Mouse (Mus musculus): ENCODE measurements around the gene Ddr2. TPM values are rescaled to one million over a fixed set of nuclear protein-coding genes. Genes with fewer than 3 reads are reported as not detected.
A peak's percentile ranks its signal among the peaks of the same experiment; 100 is the strongest.
"Not testable (repeated sequence)": the region's sequence is repeated elsewhere in the genome, so short reads cannot be mapped to it uniquely, and the experiment has no call there.

The Ddr2 gene
- polyA plus RNA-seq, 1 experiment from 2014 or later = 89.0 TPM

DNA sequence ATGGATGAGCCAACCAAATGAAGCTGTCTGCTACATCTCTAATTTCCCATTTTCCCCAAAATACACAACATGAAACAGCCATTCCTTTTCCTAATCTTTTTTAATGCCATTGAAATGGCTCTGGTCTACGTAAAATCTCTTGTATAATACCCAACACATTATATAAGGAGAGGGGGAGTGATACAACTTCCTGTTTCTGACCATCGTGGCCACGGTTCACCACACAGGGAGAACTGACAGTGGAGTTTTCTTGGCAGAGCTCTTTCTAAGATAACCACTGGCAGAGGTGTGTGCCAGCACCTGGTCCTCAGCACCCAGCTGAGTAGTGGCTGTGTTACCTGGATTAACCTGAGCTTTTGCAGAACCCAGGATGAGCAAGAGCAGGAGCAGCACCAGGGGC, 75.0 kb downstream of the Ddr2 start:
- WGBS = 79% methylated on average over 3 of the region's 3 CpGs
- 0 out of 2 replicates have a peak, but pooled peaks cover 3% of the 10 kb centered on the region for H3K36me3 ChIP-seq
- no peak overlapping the region for H3K9ac ChIP-seq
- H3K4me2 ChIP-seq (replicated peaks) = no peak overlapping the region
- H3K27me3 ChIP-seq = no peaks in the 10 kb centered on the region
- no peak overlapping the region for H3K4me3 ChIP-seq (replicated peaks)
- ATAC-seq (ENCODE audit: insufficient number of reproducible peaks, low FRiP score, low TSS enrichment, low read depth) = no peak
- no peaks in the 10 kb centered on the region for H3K9me3 ChIP-seq (replicated peaks)
- H3K27ac ChIP-seq (replicated peaks) = no peak overlapping the region
- H3K4me1 ChIP-seq = no peaks in the 10 kb centered on the region

DNA sequence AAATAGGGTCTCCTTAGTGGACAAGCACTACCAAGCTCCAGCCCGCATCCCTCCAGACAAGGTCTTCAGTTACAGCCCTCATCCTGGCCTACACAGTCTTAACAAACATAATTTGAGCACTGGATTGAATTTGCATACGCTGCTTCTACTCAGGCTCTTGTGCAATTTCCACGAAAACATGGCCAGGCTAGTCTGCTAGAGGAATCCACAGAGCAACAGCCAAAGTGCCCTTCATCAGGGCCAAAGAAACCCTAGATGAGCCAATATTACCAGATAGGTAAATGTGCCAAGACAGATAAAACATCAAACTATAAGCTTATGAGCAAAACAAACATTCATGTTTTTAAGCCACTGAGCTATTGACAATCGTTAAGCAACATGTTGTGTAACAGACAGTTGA, 75.6 kb downstream of the Ddr2 start:
- Histone ChIP-seq H3K4me1 (no peaks in the 10 kb centered on the region), H3K4me3 (replicated peaks) (no peak overlapping the region), H3K4me2 (replicated peaks) (no peak overlapping the region), H3K9ac (no peak overlapping the region), H3K27ac (replicated peaks) (no peak overlapping the region), H3K36me3 (0 out of 2 replicates have a peak, but pooled peaks cover 3% of the 10 kb centered on the region), H3K9me3 (replicated peaks) (no peaks in the 10 kb centered on the region), H3K27me3 (no peaks in the 10 kb centered on the region)
- 85% methylated on average over 4 of the region's 4 CpGs for WGBS
- no peak for ATAC-seq (ENCODE audit: insufficient number of reproducible peaks, low FRiP score, low TSS enrichment, low read depth)

DNA sequence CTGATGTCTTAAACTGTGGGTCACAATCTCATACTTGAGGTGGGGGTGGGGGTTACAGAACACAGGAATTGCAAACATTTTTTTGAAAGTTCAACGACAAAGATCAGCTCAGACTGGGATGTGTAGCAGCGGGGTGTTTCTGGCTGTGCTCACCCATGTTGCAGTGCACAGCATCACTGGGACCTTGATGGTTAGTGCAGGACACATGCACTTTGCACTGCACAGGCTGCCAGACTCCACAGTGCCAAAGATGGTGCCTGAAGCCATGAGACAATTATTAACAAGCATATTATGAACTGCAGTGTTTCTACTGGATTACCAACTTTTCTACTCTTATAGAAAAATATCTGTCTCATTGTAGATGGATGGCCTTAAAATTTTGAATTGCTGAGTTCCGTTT, 78.9 kb downstream of the Ddr2 start:
- no peaks in the 10 kb centered on the region for H3K9me3 ChIP-seq (replicated peaks)
- 89% methylated on average over 3 of the region's 3 CpGs for WGBS

DNA sequence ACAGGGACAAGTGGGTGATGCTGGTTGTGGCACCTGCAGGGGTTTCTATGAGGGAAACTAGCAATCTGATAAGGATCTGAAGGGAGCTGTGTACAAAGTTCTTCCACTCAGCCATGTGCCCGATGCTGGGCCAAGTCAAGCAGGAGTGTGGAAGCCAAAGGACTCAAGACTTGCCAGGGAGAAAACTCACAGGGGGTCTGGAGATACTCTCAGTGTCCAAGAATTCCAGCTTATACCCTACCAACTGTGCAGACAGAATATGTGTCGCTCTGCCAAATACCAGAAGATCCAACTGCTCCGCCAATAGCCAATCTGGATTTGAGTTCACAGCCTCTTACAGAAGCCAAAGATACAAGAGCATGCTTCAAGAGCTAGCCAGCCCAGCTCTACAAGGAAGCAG, 95.8 kb downstream of the Ddr2 start:
- WGBS = 83% methylated on average over 3 of the region's 3 CpGs
- H3K27me3 ChIP-seq = no peaks in the 10 kb centered on the region
- peak; percentile 34; the same call in 1 of the 2 replicates for ATAC-seq (ENCODE audit: insufficient number of reproducible peaks, low FRiP score, low TSS enrichment, low read depth)
- no peak overlapping the region for H3K4me3 ChIP-seq (replicated peaks)
- no peaks in the 10 kb centered on the region for H3K4me1 ChIP-seq
- H3K4me2 ChIP-seq (replicated peaks) = no peak overlapping the region
- peaks cover 36% of the 10 kb centered on the region for H3K9me3 ChIP-seq (replicated peaks)
- H3K27ac ChIP-seq (replicated peaks) = no peak overlapping the region
- no peak overlapping the region for H3K9ac ChIP-seq
- H3K36me3 ChIP-seq = peaks cover 32% of the 10 kb centered on the region

More for the DNA sequence above, 78.9 kb downstream of the Ddr2 start:
- Histone ChIP-seq H3K36me3 (0 out of 2 replicates have a peak, but pooled peaks cover 8% of the 10 kb centered on the region), H3K27me3 (no peaks in the 10 kb centered on the region), H3K27ac (replicated peaks) (no peak overlapping the region), H3K4me1 (no peaks in the 10 kb centered on the region), H3K4me3 (replicated peaks) (no peak overlapping the region), H3K9ac (no peak overlapping the region), H3K4me2 (replicated peaks) (no peak overlapping the region)
- no peak for ATAC-seq (ENCODE audit: insufficient number of reproducible peaks, low FRiP score, low TSS enrichment, low read depth)

DNA sequence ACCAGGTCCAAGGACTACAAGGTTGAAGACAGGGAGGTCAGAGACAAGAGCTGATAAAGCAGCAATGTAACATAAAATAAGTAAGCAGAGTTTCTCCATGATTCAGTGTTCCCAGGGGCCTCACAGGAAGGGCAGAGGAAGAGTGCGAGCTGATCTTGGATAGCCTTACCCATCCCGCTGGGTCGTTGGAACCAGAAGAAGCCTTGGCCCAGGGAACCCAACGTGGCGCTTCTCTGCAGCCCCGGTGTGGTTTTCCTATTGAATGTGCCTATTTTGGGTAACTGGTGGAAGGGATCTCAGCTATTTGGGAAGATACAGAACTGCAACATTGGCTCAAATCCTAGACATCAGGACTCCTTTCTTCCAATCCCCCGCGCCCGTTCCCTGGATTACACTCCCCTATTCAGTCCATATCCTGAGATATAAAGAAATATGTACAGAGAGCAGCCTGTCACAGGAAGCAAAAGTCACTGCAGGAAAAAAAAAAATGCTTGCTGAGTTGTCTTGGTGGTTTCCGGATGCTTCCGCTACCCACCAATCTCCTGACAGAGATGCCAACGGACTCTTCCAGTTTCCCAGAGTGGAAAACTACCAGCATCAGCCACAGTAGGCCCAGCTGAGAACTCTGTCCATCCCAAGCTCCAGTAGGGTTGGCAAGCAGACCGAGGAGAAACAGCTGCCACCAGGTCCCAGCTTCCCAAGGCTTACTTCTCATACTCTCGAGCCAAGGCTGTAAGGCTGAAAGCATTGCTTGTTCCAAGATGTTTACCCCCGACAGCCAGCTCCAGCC, 99.7 kb downstream of the Ddr2 start:
- Histone ChIP-seq H3K27ac (replicated peaks) (0 out of 2 replicates have a peak overlapping the region, but pooled peaks have one; percentile 1), H3K4me2 (replicated peaks) (no peak overlapping the region), H3K4me3 (replicated peaks) (no peak overlapping the region), H3K9me3 (replicated peaks) (no peaks in the 10 kb centered on the region), H3K4me1 (0 out of 2 replicates have a peak, but pooled peaks cover 3% of the 10 kb centered on the region), H3K36me3 (peaks cover under 1% of the 10 kb centered on the region; the same call in 1 of the 2 replicates), H3K9ac (no peak overlapping the region), H3K27me3 (no peaks in the 10 kb centered on the region)
- ATAC-seq (ENCODE audit: insufficient number of reproducible peaks, low FRiP score, low TSS enrichment, low read depth) = no peak
- 88% methylated on average over 15 of the region's 15 CpGs for WGBS

DNA sequence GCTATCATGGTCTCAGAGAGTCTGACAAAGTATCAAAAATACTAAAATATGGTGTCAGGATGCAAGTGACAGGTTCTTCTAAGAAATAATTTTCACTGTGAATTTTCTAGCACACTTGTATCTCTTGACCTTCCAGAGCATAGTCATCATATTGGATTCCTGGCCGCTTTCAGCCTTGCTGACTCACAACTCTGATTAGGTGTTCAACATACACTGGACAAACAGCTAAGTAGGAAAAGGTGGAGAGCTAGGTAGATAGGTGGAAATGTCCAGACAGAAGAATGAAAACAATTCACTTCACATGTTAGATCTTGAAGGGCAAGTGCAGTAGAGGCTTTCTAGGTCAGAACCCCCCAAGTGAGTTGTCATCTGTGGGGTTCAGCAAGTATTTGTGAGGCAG, 101.3 kb downstream of the Ddr2 start:
- no peak overlapping the region for H3K4me2 ChIP-seq (replicated peaks)
- 0 out of 2 replicates have a peak, but pooled peaks cover 3% of the 10 kb centered on the region for H3K4me1 ChIP-seq
- peaks cover 9% of the 10 kb centered on the region for H3K36me3 ChIP-seq
- no peaks in the 10 kb centered on the region for H3K27me3 ChIP-seq
- H3K9me3 ChIP-seq (replicated peaks) = no peaks in the 10 kb centered on the region
- H3K4me3 ChIP-seq (replicated peaks) = no peak overlapping the region
- WGBS = 96% methylated on average over 1 of the region's 1 CpGs
- ATAC-seq (ENCODE audit: insufficient number of reproducible peaks, low FRiP score, low TSS enrichment, low read depth) = no peak
- no peak overlapping the region for H3K27ac ChIP-seq (replicated peaks)
- H3K9ac ChIP-seq = no peak overlapping the region

DNA sequence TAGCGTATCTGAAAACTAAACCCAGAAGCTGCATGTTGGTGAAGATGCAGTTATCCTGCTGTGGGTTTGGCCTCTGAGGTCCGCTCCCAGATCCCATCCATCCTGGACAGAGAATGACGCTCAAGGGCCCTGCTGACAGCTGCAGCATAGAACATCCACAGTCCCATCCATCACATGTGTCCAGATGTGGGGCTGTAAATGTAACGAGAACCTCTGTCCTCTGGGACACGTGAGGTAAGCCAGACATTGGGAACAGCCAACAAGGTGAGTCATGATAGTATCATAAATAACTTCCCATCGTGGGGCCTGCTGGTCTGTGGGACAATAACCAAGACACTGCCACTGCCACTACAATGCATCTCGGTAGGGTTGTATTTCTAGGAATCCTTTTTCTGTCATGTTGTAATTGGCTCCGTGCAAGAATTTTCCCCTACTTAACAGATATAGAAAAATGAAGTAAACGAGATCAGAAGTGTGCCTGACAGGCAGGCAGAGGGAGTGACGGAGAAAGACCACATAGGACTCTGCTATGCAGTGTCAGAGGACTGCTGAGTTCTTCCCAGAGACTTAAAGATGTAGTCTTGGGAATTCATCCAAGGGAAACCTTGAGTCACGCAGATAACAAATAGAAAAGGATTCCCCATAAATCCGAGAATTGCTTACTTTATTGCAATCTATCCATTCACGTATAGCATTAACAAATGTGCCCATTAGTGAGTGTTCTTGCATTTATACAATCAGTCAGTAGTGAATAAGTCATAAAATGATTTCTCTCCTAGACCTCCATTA, 101.9 kb downstream of the Ddr2 start:
- Histone ChIP-seq H3K9ac (no peak overlapping the region), H3K27me3 (no peaks in the 10 kb centered on the region), H3K9me3 (replicated peaks) (no peaks in the 10 kb centered on the region), H3K27ac (replicated peaks) (no peak overlapping the region), H3K36me3 (peaks cover 13% of the 10 kb centered on the region), H3K4me2 (replicated peaks) (no peak overlapping the region), H3K4me1 (0 out of 2 replicates have a peak, but pooled peaks cover 3% of the 10 kb centered on the region), H3K4me3 (replicated peaks) (no peak overlapping the region)
- ATAC-seq (ENCODE audit: insufficient number of reproducible peaks, low FRiP score, low TSS enrichment, low read depth) = no peak
- 87% methylated on average over 13 of the region's 13 CpGs for WGBS

DNA sequence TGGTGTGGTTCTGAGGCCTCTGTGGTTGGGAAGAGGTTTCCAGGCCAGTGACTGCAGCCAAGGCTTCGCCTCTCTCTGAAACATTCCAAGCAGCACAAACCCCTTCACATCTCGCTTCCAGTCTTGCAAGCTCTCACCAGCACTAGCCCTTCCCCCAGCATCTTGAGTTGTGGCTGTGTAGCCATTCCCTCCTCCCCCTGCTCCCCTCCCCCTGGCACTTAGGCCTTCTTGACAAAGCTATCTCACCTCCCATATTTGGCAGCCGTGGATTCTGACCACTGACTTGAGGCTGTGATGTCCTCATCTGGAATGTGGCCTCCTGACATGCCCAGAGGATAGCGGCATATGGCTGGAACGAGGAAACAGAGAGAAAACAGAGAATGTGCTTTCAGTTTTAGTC, 104.0 kb downstream of the Ddr2 start:
- Histone ChIP-seq H3K4me3 (replicated peaks) (no peak overlapping the region), H3K4me2 (replicated peaks) (no peak overlapping the region), H3K27me3 (no peaks in the 10 kb centered on the region), H3K9ac (no peak overlapping the region), H3K9me3 (replicated peaks) (no peaks in the 10 kb centered on the region), H3K36me3 (peaks cover 26% of the 10 kb centered on the region), H3K4me1 (0 out of 2 replicates have a peak, but pooled peaks cover 3% of the 10 kb centered on the region), H3K27ac (replicated peaks) (peak overlapping the region; percentile 22; the same call in 1 of the 2 replicates)
- ATAC-seq (ENCODE audit: insufficient number of reproducible peaks, low FRiP score, low TSS enrichment, low read depth) = no peak
- 55% methylated on average over 5 of the region's 5 CpGs for WGBS

DNA sequence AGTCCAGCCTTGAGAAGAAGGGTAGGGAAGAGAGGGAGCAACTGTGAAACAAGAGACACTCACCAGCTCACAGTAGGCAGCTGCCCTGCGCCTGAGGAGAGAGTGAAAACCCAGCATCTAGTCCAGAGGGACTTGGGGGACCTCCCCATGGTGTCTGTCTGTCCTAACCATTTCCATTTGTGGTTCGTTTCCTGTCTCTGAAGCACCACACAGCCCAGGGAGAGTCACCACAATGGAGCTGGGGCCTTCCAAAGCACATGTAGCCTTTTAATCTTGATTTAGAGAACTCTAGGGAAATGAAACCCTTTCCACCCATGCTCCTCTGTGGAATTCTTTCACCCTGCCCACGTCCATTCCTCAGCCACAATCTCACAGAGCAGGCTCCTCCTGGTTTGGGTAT, 105.3 kb downstream of the Ddr2 start:
- WGBS = 64% methylated on average over 3 of the region's 3 CpGs
- no peak for ATAC-seq (ENCODE audit: insufficient number of reproducible peaks, low FRiP score, low TSS enrichment, low read depth)
- H3K36me3 ChIP-seq = peaks cover 26% of the 10 kb centered on the region
- H3K4me3 ChIP-seq (replicated peaks) = no peak overlapping the region
- no peak overlapping the region for H3K4me2 ChIP-seq (replicated peaks)
- no peak overlapping the region for H3K27ac ChIP-seq (replicated peaks)
- H3K4me1 ChIP-seq = 0 out of 2 replicates have a peak, but pooled peaks cover 3% of the 10 kb centered on the region
- no peak overlapping the region for H3K9ac ChIP-seq
- no peaks in the 10 kb centered on the region for H3K9me3 ChIP-seq (replicated peaks)
- no peaks in the 10 kb centered on the region for H3K27me3 ChIP-seq

DNA sequence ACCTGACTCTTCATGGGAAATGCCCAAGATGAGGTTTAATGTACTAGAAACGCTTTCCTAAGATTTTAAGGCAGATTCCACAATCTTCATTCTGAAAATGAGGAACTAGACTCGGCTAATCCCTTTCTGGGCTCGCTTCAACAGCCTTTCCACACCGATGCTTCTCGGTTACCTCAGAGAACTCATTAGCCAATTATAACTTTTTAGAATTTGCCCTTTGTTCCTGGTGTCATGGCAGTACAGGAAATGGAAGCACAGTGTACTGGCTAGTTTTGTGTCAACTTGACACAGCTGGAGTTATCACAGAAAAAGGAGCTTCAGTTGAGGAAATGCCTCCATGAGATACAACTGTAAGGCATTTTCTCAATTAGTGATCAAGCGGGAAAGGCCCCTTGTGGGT, 116.7 kb downstream of the Ddr2 start:
- not testable (repeated sequence) for ATAC-seq (ENCODE audit: insufficient number of reproducible peaks, low FRiP score, low TSS enrichment, low read depth); H3K4me1 ChIP-seq; H3K9ac ChIP-seq; H3K27ac ChIP-seq (replicated peaks); H3K27me3 ChIP-seq; H3K4me2 ChIP-seq (replicated peaks); H3K4me3 ChIP-seq (replicated peaks); H3K9me3 ChIP-seq (replicated peaks)
- H3K36me3 ChIP-seq = peaks cover 48% of the 10 kb centered on the region
- 88% methylated on average over 6 of the region's 6 CpGs for WGBS

DNA sequence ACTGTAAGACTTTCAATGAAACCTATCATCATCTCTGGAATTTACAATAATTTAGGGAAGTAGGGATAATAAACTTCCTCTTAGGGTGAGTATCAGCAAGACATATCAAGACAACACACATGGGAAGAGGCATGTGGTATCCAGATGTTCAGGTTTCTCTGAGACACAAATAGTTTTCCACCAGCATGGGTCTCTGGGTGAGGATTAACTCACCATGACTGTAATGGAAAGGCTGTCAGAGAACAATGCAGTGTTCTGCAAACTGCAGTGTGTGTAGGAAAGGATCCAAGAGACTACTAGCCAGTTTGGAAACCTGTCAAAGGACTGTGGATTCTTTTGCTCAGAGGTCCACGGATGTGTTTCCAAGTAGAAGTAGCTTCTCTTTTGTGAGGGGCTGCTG, 124.4 kb downstream of the Ddr2 start:
- WGBS = 44% methylated on average over 1 of the region's 1 CpGs
- peak; percentile 69; the same call in 1 of the 2 replicates for ATAC-seq (ENCODE audit: insufficient number of reproducible peaks, low FRiP score, low TSS enrichment, low read depth)
- Histone ChIP-seq H3K36me3 (peaks cover 34% of the 10 kb centered on the region), H3K9ac (no peak overlapping the region), H3K9me3 (replicated peaks) (no peaks in the 10 kb centered on the region), H3K4me2 (replicated peaks) (no peak overlapping the region), H3K27ac (replicated peaks) (peak overlapping the region; percentile 8; the same call in 1 of the 2 replicates), H3K27me3 (no peaks in the 10 kb centered on the region), H3K4me1 (peaks cover 4% of the 10 kb centered on the region), H3K4me3 (replicated peaks) (no peak overlapping the region)
